Mouse (Mus musculus) urinary bladder, postnatal 4 days (tissue): ENCODE results near the gene Mast3.

Experiments used
- DNase-seq, 2 experiments: peaks; one replicate each; pipeline ENCODE4 v3.0.0; 2021 to 2022; ENCODE audit warnings: low spot score in 2 of 2

Mast3 gene

GRCm38 (mm10) chr8:70776496-70777444 lies 28.1 kb downstream of the Mast3 start, which contains the start of gene Pik3r2:
Pik3r2 (minus strand) TSS chr8:70776713.
- DNase-seq = peak; percentile 98

DNA sequence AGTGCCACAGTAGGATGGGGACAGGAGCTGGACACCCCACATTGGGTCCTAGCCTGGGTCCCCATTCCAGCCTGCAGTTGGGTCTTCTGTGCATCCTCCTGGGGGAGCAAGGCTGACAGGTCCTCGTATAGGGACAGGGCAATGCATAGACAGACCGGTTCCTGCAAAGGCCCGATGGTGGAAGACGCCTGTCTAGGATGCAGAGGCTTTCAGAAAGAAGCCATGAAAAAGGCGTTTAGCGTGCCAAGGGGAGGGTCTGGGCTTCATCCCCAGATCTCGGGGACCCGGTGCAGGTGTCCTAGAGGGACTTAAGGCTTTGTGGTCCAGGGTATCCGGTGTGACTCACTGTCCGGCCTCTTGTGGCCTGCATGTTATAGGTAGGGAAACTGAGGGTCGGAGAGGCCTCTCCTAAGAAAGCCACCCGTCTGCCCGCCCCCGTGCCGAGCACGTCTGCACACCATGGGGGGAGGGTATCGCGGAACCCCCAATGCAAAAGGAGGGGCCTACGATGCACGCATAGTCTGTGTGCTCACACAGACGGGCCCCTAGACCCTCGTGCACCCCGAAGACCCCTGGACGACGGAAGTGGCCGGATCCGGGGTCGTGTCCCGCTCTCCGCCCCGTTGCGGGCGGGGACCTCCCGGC lies 28.9 kb downstream of the Mast3 start:
- DNase-seq = no peak

GRCm38 (mm10) chr8:70775227-70775626 lies 29.6 kb downstream of the Mast3 start:
- DNase-seq = no peak

GRCm38 (mm10) chr8:70774740-70775139 lies 30.1 kb downstream of the Mast3 start:
- no peak for DNase-seq

GRCm38 (mm10) chr8:70773833-70774232 lies 31.0 kb downstream of the Mast3 start:
- DNase-seq = peak; percentile 80 to 84

DNA sequence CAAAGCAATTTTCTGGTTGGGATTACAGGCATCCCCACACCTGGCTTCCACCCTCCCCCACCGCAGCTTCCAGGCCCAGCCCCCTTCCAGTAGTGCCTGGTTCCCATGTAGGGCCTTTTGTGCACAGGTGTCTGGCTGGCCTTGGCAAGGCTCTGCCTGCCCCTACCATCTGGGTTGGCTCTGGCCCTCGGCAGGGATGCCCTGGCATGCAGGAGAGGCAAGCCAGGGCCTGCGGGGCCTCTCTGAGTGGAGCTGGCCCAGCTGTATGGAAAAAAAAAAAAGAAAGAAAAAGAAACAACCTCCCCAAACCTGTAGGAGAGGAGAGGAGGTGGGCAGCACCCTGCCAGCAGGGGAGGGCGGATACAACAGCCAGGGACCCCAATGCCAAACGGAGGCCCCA lies 31.4 kb downstream of the Mast3 start:
- DNase-seq = no peak

- no peak for DNase-seq
These were observed 32.0 kb downstream of the Mast3 start for GRCm38 (mm10) chr8:70772890-70773289.

- DNase-seq = no peak
These were observed 32.8 kb downstream of the Mast3 start for GRCm38 (mm10) chr8:70772075-70772474.

GRCm38 (mm10) chr8:70771217-70771616 lies 33.6 kb downstream of the Mast3 start:
- DNase-seq = no peak

DNA sequence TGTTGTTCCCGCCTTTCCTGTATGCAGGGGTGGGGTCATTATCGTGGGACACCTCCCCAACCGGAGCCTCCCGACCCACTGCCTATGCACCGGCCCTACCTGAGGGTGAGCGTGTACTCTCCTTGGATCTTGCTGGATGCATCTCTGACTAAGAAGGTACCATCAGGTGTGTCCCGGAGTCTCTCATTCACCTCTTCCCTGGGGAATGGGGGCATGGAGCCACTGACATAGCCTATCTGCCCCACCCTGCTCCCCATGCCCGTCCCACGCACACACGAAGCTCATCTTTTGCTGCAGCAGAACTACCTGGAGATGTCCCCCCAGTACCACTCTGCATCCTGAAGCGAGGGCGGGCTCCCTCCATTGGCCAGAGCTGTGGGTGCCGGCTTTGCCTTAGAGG lies 34.1 kb downstream of the Mast3 start:
- DNase-seq = no peak

DNA sequence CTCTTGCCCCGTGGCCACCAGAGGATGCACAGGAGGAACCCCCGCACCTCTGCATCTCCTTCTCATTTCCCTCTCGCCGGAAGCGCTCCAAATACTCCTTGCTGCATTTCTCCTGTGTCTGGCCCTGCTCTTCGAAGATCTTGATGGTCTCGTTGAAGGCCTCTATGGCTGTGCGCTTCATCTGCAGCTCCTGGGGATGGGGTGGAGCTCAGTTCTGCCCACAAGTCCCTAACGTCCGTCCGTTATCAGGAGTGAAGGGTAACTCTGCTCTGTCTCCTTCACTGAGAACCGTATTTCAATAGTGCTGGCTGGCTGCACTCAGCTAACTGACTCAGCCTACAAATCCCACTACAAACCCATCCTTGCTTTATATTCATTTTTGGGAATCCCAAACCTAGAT lies 35.0 kb downstream of the Mast3 start:
- no peak for DNase-seq

DNA sequence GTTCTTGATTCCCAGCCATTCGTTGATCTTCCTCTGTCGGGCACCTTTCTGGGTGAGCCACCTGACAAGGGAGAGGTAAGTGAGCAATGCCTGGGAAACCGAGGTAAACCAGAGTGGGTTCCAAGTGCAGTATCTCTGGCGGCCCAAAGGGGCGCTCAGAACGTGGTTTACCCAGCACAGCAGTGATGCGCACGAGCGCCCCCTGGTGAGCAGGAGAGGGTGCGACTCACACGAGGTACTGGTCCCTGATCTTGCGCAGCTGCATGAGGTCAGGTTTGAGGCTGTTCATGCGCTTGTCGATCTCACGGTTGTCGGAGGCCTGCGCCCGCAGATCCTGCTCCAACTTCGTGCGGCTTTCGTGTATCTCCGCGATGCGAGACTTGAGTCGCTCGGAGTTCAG lies 35.5 kb downstream of the Mast3 start:
- peak; percentile 86 to 97 for DNase-seq

- DNase-seq = no peak
These were observed 35.9 kb downstream of the Mast3 start for GRCm38 (mm10) chr8:70768956-70769355.

DNA sequence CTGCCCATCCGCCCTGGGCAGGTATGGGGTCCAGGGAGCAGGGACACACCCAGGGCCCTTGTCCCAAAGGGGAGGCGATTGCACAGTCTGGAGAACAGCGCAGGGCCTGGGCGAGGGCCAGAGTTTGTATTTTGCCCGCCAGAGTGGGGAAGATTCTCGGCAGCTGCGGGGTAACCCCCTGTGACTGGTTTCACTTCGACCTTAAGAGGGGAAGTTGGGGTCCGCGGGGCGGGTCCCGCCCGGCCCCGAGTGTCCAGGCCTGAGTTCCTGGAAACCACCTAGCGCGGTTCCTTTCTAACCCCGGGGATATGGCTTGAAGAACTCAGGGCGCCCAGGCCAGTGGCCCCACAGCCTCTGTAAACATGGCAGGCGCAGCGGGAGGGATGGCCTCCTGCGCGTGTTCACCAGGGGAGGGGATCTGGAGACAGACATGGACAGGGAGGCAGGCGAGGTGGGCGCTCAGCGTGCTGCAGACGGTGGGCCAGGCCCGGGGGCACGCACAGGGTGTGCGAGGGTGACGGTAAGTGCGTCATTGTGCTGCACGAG lies 36.5 kb downstream of the Mast3 start:
- no peak for DNase-seq

DNA sequence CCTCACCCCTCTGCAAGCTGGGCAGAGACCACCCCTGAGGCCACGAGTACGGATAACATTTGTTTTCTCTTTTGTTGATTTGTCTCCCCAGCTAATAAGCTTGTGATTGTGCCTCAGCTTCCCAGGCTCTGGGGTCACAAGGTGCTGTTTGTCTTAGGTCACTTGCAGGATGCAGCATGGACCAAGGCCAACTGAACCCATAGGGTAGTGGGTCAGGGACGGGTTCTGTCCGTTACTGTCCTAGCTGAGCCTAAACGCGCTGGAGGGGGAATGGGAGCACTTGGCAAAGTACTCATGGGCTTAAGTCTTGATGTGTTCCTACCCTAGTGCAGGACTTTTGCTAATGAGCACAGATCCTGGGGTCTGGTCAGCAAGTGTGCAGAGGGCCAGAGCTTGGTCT lies 37.4 kb downstream of the Mast3 start:
- DNase-seq = no peak

DNA sequence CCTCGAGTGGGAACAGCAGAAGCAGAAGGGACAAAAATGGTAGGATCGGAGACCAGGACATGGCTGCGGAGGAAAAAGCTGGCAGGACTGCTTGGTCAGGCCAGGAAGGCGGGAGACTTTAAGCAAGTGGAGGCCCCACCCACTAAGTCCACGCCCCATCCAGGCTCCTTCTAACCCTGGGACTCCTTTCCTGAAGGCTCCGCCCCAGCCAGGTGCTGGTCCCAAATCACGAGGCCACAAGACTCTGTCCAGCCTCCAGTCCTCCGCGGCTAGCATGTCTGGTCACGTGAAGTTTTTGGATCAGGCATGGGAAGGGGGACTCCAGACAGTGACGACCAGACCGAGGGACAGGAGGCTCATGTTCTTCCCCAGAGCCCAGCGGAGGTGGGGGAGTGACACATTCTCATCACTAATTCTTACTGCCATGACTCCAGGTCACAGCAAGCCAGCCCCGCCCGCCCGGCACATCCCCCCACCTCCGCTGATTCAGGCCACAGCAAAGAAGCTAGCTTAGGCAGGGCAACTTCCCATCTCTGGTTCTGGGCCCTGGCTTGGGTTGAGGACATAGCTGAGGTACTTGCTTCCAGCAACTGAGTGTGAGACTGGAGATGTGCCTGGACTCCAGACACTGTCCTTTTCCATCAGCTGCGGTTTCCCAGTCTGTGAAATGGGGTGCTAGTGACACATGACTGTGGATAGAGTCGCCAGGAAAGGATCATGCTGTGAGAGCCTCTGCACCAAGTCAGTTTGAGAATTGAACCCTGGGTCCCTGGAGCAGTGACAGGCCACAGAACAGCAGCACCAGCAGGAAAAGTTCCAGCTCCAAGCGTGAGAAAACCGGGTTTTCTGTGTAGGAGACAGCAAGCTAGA lies 38.0 kb downstream of the Mast3 start:
- peak; percentile 66 to 81 for DNase-seq

- DNase-seq = no peak
These were observed 38.9 kb downstream of the Mast3 start for GRCm38 (mm10) chr8:70765838-70766570.

GRCm38 (mm10) chr8:70765329-70765728 lies 39.5 kb downstream of the Mast3 start:
- DNase-seq = no peak

DNA sequence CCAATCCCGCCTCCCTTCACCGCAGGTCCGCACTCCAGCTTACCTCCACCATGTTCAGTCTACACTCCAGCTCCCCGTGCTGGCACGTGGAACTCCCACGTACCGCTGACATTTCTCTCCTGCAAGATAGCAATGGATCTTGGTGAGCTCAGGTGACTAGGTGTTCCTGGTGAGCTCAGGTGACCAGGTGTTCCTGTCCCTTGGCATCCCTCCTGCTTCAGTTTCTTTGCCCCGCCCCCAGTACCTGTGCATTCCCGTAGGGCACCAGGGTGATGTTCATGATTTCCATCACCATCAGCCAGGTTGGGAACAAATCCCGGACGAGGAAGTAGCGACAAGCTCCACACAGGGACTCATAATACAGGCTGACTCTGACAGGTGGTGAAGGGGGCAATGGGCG lies 40.2 kb downstream of the Mast3 start:
- DNase-seq = no peak

GRCm38 (mm10) chr8:70764026-70764425 lies 40.8 kb downstream of the Mast3 start:
- DNase-seq = no peak

DNA sequence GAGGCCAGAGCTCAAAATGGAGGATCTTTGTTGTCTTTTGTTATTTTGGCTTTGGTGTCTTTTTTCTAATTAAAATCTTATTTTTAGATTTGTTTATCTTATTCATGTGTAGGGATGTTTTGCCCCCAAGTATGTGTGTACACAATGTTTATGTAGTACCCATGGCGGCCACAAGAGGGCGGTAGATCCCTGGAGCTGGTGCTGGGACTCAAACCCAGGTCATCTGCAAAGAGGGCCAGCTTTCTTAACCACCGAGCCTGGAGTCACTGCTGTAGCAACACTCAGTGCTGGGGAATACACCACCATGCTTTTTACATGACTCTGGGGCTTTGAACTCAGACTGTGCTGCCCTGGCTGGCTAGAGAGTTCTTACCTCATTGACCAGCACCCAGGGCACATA lies 41.5 kb downstream of the Mast3 start:
- DNase-seq = no peak
